Mouse (Mus musculus) brain, adult 10 weeks (tissue): Measurements from ENCODE around the gene Arhgef12. TPM values are rescaled to one million over a fixed set of nuclear protein-coding genes. Genes with fewer than 3 reads are reported as not detected.

Source experiments
- polyA plus RNA-seq: library from polyadenylated mRNA; stranded (reverse); fragments of 350-450 nt; fragmentation: Illumina TruSeq; extraction: RNeasy Lipid Tissue Mini Kit (QIAGEN cat#74804); gene quantifications from one replicate; pipeline ENCODE4 v1.2.3, GENCODE M21; 2015; ENCODE audit warnings: low read depth, low replicate concordance

Arhgef12 gene
- 67.0 TPM for polyA plus RNA-seq

DNA sequence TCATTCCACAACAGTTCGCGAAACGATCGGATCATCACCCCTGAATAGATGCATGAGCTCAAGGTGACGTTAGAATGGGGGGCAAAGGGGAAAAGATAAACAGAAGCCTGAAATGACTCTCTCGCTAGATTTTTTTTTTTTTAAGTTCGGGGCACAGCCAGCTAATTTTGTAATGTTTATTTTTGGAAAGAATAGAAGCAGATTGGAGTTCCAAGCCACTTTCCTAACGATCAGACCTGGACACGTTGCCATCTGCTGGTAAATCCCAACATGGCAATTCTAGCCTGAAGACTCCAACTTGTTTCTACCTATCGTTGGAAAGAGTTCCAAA lies at the start of gene Arhgef12:
Gene Arhgef12 (minus strand): TSS at position 53 of the 331 bp plus-strand sequence.

DNA sequence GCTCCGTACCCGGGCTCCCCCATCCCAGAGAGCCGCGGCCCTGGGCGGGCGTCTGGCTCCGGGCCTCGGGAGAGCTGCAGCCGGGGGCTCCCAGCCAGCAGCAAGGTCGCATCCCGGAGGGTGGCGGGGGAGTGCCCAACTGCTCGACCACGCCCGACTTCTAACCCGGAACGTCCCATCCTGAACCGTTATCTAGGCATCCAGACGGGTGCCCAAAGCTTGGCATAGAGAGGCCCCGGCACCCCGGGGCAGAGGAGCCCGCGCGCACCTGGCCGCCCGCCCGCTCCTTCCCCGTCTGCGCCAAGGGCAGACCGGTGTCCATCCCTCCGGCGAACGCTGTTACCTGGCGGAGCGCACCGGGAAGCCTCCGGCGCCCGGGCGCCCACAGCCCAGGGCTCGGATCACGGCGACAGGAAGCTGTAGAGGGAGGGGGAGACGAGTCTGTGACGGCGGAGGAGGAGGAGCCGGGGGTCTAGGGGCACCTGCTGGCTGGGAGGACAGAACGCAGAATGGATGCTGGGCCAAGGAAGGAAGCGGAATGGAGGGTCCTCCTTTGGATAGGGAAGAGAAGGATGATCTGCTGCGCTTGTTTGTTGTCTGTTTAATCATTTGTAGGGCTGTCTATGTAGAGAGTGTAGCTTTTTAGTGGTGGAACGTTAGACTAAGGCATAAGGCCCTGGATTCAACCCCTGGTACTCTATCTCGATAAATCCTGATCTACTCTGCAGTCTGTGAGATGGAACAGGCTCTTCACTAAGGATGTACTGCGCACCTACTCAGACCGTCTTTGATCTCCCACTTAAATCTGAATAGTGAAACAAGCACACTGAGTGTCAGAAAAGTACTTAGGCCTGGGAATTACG lies 9.3 kb upstream of the Arhgef12 start, which contains the start of gene Tmem136:
Gene Tmem136 (minus strand): TSS at position 437 of the 863 bp plus-strand sequence.

DNA sequence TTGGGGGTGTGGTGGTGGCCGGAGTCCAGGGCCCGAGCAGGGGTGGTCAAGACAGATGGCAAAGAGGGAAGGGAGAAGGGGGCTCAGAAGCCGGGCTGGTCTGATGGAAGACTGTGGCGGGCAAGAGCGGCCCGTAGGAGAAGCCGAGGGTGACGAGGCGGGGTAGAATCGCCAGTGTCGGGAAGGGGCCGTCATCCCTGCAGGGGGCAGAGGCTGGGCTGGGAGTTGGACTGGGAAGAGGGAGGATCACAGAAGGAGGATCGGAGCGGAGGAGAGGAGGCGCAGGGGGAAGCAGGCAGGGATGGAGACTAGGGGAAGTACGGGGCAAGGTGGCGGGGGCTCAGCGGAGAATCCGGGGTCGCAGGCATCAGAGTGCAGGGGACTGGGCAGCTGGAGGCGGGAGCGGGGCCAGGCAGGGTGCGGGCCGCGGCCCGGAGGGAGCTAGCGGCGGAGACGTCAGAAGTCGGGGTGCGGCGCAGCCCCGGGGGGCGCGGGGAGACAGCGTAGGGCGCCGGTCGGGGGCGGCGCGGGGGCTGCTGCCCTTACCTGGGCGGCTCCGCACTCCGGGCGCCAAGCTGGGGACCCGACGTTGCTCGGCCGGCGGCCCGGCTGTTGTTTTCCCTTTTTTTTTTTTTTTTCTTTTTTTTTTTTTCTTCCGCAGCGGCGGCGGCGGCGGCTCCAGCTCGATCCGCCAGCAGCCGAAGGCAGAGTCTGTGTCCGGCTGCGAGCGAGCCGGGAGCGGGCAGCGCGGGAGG lies 163.1 kb downstream of the Arhgef12 start, which contains the start of gene Grik4:
Gene Grik4 (minus strand): TSS at position 713 of the 755 bp plus-strand sequence.

Other genes with a start within 250 kb of the Arhgef12 start
- 12.9 TPM for gene Grik4, start 162.7 kb downstream of the Arhgef12 start, polyA plus RNA-seq
- 15.7 TPM for gene Tmem136, start 9.3 kb upstream of the Arhgef12 start, polyA plus RNA-seq
- 0.59 TPM for gene Pou2f3, start 103.1 kb upstream of the Arhgef12 start, polyA plus RNA-seq
- gene Oaf, start 132.7 kb upstream of the Arhgef12 start, polyA plus RNA-seq = 13.5 TPM
- not detected for gene Trim29, start 203.6 kb upstream of the Arhgef12 start, polyA plus RNA-seq